Mouse (Mus musculus): ENCODE results near the gene Nfkbil1.
A peak's percentile ranks its signal among the peaks of the same experiment; 100 is the strongest.
"Not testable (repeated sequence)": the region's sequence is repeated elsewhere in the genome, so short reads cannot be mapped to it uniquely, and the experiment has no call there.

The Nfkbil1 gene

GRCm38 (mm10) chr17:35236996-35237395, 1.4 kb upstream of the Nfkbil1 start:
- no peak for DNase-seq (ENCODE audit: low spot score)

GRCm38 (mm10) chr17:35236390-35236746, 776 bp upstream of the Nfkbil1 start:
- DNase-seq (ENCODE audit: low spot score), result peak; percentile 97

- no peak for DNase-seq (ENCODE audit: low spot score)
Measured at GRCm38 (mm10) chr17:35234903-35235302, 689 bp downstream of the Nfkbil1 start.

DNA sequence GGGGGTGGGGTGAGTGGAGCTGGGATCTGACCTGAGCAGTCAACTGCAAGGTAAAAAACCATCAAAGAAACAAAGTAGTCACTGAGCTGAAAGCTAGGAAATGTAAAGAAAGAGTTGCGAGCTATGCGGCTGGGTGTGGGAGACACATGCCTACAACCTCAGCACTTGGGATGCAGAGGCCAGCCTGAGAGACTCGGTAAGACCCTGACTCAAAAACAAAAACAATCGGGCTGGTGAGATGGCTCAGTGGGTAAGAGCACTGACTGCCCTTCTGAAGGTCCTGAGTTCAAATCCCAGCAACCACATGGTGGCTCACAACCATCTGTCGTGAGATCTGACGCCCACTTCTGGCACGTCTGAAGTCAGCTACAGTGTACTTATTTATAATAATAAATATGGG, 1.5 kb downstream of the Nfkbil1 start:
- DNase-seq (ENCODE audit: low spot score), result not testable (repeated sequence)

DNA sequence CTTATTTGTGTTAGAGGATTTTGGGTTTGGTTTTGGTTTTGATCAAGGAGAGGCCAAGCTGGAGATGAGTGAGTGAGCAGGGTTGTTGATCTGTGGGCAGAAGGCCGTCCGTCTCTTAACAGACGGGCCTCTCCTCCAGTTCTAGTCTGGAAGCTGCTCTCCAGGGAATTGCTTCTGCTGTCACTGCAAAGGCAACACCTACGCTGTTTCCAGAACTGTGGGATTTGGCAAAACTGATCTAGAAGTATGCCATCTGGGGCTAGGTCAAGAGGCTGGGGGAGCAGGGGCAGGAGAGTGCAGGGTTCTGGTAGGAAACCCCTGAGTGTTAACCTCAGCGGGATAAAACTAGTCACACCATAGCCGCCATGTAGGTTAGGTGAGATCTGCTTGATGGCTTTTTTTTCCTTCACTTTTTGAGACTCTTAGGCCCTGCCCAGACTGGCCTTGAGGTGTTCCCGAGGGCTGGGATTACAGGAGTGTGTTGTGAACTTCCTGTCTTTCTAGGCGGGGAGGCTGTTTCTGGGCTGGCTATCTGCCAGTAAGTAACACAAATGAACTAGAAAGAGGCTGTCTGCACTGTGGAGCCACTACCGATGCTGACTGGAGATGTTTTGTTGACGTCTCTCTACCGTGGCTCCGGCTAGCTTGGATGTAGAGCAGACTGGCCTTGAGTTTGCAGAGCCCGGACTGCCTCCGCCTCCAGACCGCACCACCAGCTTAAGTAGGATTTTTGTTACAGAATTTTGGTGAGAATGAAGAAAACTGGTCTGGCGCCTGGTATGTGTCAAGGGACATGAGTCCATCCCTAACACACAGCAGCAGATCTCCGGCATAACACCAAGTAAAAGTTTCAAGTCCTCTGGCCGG, 2.2 kb downstream of the Nfkbil1 start, which contains the start of gene Atp6v1g2:
TSS of gene Atp6v1g2 (plus strand) at position 547 of the 867 bp plus-strand sequence.
- DNase-seq (ENCODE audit: low spot score), result no peak

- no peak for DNase-seq (ENCODE audit: low spot score)
Measured at GRCm38 (mm10) chr17:35232659-35233058, 2.9 kb downstream of the Nfkbil1 start.

DNA sequence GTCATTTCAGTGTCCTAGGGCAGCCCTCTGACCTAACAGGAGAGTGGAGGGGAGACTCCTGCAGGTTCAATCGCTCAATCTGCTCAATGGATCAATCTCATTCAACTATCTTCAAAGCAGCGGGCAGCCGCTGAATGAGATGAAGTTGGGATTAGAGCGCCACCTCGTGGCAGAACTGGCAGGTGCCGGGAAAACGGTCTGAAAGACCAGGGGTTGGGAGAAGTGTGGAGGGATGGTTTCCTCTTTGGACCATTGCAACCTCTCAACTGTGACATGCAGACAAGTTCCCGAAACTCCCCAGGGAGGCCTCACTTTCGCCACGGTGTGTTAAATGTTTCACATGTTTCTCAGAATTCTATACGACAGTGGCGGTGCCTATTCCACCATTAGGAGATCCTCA, 3.5 kb downstream of the Nfkbil1 start:
- peak; percentile 62 for DNase-seq (ENCODE audit: low spot score)

GRCm38 (mm10) chr17:35231022-35231421, 4.6 kb downstream of the Nfkbil1 start:
- no peak for DNase-seq (ENCODE audit: low spot score)

- DNase-seq (ENCODE audit: low spot score), result no peak
Measured at GRCm38 (mm10) chr17:35226561-35227046, 9.0 kb downstream of the Nfkbil1 start.

- DNase-seq (ENCODE audit: low spot score), result no peak
Measured at GRCm38 (mm10) chr17:35225456-35225855, 10.1 kb downstream of the Nfkbil1 start.

GRCm38 (mm10) chr17:35224641-35225040, 11.0 kb downstream of the Nfkbil1 start:
- no peak for DNase-seq (ENCODE audit: low spot score)

DNA sequence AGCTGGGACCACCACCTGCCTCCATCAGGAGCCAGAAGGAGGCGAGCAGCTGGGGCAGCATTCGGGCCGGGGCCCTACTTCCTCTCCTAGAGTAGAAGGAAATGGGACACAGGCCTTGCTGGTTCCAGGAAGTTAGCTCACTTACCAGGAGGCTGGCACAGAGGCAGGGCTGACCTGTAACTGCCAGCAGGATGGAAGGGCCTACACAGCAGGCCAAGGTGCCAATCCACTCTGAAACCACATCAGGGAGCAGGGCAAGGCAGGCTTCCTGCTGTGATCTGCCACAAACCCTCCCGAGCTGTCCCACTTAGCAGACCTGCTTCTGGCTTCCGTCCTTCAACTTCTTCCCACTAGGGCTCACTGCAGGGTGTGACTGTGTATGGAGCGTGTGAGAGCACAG, 13.3 kb downstream of the Nfkbil1 start:
- no peak for DNase-seq (ENCODE audit: low spot score)

- DNase-seq (ENCODE audit: low spot score), result no peak
Measured at GRCm38 (mm10) chr17:35220156-35220952, 15.2 kb downstream of the Nfkbil1 start, which contains the start of gene Gm16181. Gm16181 (plus strand) TSS chr17:35220834.

DNA sequence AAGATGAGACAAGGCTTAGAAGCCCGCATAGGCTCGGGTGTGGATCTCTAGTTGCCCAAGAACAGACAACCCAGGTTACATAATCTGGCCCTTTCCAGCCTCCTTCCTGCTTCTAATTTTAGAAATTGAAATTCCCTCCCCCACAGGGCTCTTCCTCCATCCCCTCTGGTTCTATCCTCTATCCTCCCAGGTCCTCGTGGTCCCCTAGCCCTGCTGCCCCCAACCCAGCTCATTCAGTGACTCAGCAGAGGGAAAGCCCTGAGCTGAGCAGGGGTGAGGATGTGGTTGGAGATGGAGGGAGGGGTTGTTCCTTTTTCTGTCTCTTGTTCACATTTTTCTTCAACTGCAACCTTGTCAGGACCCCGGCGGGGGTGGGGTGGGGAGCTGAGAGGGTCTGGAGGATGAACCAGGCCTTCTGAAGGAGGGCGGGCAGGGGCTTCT, 16.0 kb downstream of the Nfkbil1 start:
- no peak for DNase-seq (ENCODE audit: low spot score)

DNA sequence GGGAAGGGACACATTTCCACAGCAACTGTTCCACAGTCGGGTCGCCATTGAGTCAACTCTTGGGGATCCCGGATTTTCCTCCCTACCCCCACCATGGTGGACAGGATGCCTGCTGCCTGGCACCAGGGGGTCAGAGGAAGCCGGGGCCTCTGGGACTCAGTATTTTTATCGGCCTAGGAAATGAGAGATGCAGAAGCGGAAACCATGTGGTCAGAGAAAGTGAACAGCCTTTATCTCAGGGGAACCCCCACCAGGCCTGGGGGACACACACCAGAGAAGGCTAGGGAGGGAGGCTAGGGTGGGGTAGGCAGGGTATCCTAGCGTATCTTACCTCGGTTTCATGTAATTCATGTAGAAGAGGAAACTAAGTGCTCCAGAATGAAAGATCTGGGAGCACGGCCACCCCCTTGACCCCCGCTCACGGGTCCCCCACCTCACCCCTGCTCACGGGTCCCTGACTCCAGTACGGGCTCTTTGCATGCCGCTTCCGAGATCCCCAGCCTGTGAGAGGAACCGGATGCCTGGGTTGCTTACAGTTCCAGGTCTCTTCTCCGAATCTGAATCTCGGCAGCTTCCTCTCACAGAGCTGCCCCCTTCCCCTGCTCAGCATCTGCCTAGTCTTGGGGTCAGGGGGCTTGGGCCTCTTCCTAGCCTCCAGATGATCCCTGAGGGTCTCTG, 16.9 kb downstream of the Nfkbil1 start:
- no peak for DNase-seq (ENCODE audit: low spot score)

DNA sequence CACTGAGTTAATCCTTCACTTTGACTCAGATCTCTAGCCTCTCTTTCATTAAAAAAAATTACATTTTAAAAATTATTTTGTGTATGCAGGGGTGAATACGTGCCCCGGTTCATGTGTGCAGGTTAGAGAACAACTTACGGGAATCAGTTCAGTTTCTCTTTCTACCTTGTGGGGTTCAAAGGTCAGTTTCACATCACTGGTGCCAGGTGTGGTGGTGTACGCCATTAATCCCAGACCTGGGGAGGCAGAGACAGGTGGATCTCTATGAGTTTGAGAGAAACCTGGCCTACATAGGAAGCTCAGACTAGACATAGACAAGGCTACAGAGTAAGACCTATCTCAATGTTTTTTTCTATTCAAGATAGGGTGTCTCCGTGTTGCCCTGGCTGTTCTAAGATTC, 22.5 kb downstream of the Nfkbil1 start:
- DNase-seq (ENCODE audit: low spot score), result no peak

DNA sequence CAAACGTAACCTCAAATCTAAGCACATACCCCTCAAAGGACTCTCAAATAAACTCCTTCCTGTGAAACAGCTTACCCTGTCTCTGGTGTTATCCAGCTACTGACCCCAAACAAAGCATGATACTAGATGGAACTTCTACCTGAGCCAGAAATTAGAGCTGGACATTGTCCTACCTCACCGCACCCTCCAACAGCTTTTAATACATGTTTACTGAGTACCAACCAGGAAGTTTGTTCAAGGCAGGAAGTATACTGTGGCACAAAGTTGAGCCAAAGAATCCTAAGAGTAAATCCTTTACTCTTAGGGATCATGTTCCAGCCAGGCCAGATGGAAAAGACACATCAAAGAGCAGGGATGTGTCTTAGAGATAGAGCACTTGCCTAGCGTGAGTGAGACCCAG, 25.0 kb downstream of the Nfkbil1 start:
- DNase-seq (ENCODE audit: low spot score), result no peak

GRCm38 (mm10) chr17:35209785-35210535, 25.6 kb downstream of the Nfkbil1 start:
- DNase-seq (ENCODE audit: low spot score), result no peak

- DNase-seq (ENCODE audit: low spot score), result no peak
Measured at GRCm38 (mm10) chr17:35205380-35205769, 30.2 kb downstream of the Nfkbil1 start.

DNA sequence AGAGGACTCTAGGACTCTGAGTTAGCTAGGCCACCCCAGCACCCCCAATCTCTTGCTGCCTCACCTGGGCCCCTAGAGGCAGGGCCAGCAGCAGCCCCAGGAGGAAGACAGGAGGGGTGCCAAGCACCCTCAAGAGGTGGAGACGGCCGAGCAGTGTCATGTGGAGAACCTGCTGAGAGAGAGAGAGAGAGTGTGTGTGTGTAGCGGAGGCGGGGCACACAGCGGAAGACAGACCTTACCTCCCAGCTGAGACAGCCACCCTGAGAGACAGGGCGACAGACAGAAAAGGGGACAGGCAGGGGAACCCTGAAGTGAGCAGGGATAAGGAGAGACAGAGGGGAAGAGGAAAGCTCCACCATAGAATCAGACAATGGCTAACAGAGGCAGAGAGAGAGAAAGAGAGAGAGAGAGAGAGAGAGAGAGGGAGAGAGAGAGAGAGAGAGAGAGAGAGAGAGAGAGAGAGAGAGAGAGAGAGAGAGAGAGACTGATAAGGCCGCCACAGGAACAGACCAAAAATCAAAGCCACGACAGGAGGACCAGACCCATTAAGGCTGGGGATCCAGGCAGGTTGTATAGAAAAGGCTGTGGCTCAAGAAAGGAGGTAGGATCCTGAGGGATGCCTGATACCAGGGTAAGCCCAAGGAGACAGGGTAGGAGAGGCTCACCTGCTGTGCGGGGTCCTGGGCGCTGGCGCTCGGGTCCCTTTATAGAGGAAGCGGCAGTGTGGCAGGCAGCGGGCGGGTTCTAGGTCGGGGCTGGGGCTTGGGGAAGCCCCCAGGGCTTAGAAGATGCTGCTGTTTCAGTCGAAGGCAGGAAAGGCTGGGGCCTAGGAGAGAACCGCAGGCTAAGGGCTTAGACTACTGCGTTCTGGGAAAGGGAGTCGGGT, 30.9 kb downstream of the Nfkbil1 start, which contains the start of gene Lta:
TSS of gene Lta (minus strand) at position 858 of the 886 bp plus-strand sequence.
- DNase-seq (ENCODE audit: low spot score), result no peak
